Mouse (Mus musculus): ENCODE measurements around the gene A830031A19Rik.

- no peak for TF ChIP-seq CTCF (IDR thresholded peaks at IDR 0.05)
- no peak for TF ChIP-seq EP300 (IDR thresholded peaks at IDR 0.05; ENCODE audit: insufficient read depth, low read depth, low read length)
Measured at GRCm38 (mm10) chr11:24060428-24060827, 14.4 kb downstream of the A830031A19Rik start.

All from heart, adult 2 months (tissue).